ENCODE assay signal across 12 mouse cellular contexts in the genomic region with DNA sequence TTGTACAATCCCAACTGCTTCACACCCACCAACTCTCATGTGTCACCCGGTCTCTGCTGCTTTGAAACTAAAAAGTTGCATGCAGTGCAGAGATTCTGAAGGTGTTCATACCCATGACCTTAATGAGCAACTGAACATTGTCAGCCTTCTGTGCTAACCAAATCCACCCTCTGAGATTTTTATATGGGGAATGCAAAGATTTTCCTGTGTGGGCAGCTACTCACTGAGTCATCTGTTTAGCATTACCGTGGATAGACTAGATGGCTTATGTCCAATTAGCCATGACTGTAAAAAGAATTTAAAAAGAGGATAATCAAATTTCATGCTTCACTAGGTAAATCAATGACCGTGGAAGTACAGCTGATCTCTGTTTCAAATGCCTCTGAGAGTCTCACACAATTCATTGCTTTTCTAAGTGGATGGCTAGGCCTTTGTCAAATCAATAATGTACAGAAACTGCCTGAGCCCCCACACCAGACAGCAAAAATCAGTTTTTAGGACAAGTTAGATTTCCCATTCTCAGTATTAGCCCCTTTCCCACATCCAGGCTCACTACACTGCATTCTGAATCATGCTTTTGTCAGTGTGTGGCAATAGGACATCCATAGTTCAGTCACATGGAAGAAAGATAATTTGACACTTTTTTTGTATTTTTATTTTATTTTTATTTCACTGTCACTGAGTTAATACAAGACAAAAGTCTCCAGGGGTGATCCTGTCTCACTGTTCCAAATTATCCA.
A peak's percentile ranks its signal among the peaks of the same experiment; 100 is the strongest.
DNase-seq lines count a peak whose midpoint lies in the region; ATAC-seq and TF ChIP-seq lines count a peak whose summit lies in the region.
"Had no signal": no experiment of that assay in that cellular context is flagged by ENCODE, and none has a peak within 500 bp of the region (broad histone marks: within the 10 kb centered on the region; RNA-seq: fewer than 3 reads in every experiment).

No protein-coding gene starts in this region.

- WGBS in neural tube, embryonic 11.5 days, result 28% methylated on average over 3 of the region's 3 CpGs
- 18% methylated on average over 3 of the region's 3 CpGs for WGBS in neural tube, embryonic 15.5 days
- WGBS in lung, adult 2 months, result 72% methylated on average over 3 of the region's 3 CpGs

- no peak for TF ChIP-seq CTCF in lung, adult 2 months (IDR thresholded peaks at IDR 0.05; ENCODE audit: insufficient read depth, low read length)

- no peaks in the 10 kb centered on the region for H3K4me1 ChIP-seq in neural tube, embryonic 11.5 days (ENCODE audit: control insufficient read depth, insufficient read depth, low read length)
- H3K4me1 ChIP-seq in neural tube, embryonic 15.5 days, result no peaks in the 10 kb centered on the region
- no peaks in the 10 kb centered on the region for H3K4me1 ChIP-seq in lung, adult 2 months (ENCODE audit: control insufficient read depth, insufficient read depth, low read length)
- H3K4me1 ChIP-seq: liver, embryonic 15.5 days had no signal

- no peak overlapping the region for H3K9ac ChIP-seq in neural tube, embryonic 11.5 days (ENCODE audit: low read length)
- H3K9ac ChIP-seq in neural tube, embryonic 15.5 days (replicated peaks), result no peak overlapping the region
- H3K9ac ChIP-seq: liver, embryonic 15.5 days had no signal

- H3K27ac ChIP-seq in neural tube, embryonic 11.5 days (ENCODE audit: low read depth, low read length), result no peak overlapping the region
- H3K27ac ChIP-seq in neural tube, embryonic 15.5 days (replicated peaks), result no peak overlapping the region
- H3K27ac ChIP-seq: liver, embryonic 15.5 days had no signal

- H3K4me3 ChIP-seq in neural tube, embryonic 11.5 days (ENCODE audit: low read depth, low read length), result no peak overlapping the region
- no peak overlapping the region for H3K4me3 ChIP-seq in neural tube, embryonic 15.5 days (replicated peaks)
- H3K4me3 ChIP-seq in lung, adult 2 months (replicated peaks; ENCODE audit: extremely low read depth, low read depth, low read length), result no peak overlapping the region
- H3K4me3 ChIP-seq: liver, embryonic 15.5 days had no signal

- H3K4me2 ChIP-seq in neural tube, embryonic 11.5 days (ENCODE audit: low read depth), result no peak overlapping the region
- H3K4me2 ChIP-seq in neural tube, embryonic 15.5 days, result no peak overlapping the region
- H3K4me2 ChIP-seq: liver, embryonic 15.5 days had no signal

- peak; percentile 34 for DNase-seq in neural tube, embryonic 11.5 days (ENCODE audit: low spot score)
- peak; percentile 4 for DNase-seq in forelimb bud, embryonic 11.5 days (ENCODE audit: low read depth, low spot score)
- peak; percentile 49 to 61 for DNase-seq in left cerebral cortex, adult 9 months (ENCODE audit: low spot score in 2 of 2)
- peak; percentile 80 for DNase-seq in retina, postnatal 1 day
- no peak for DNase-seq in lung, adult 2 months
- DNase-seq in cerebellum, postnatal 4 days (ENCODE audit: low spot score in 2 of 2), result no peak
- no peak for DNase-seq in gastrocnemius, postnatal 4 days (ENCODE audit: low spot score in 2 of 2)
- DNase-seq: cerebellum, adult 2 months; heart, postnatal 10 days; kidney, postnatal 25 days had no signal

- TF ChIP-seq POLR2A in lung, adult 2 months (IDR thresholded peaks at IDR 0.05; ENCODE audit: borderline replicate concordance, extremely low read depth, low read depth, low read length), result no peak

- ATAC-seq in neural tube, embryonic 11.5 days (ENCODE audit: insufficient read depth, low FRiP score, low TSS enrichment), result peak; percentile 80
- no peak for ATAC-seq in neural tube, embryonic 15.5 days (ENCODE audit: low FRiP score)

- H3K36me3 ChIP-seq in neural tube, embryonic 11.5 days (ENCODE audit: control insufficient read depth, insufficient read depth, low read length), result no peaks in the 10 kb centered on the region
- no peaks in the 10 kb centered on the region for H3K36me3 ChIP-seq in neural tube, embryonic 15.5 days
- H3K36me3 ChIP-seq: liver, embryonic 15.5 days had no signal

- no peaks in the 10 kb centered on the region for H3K27me3 ChIP-seq in neural tube, embryonic 11.5 days (ENCODE audit: control insufficient read depth, insufficient read depth, low read length)
- H3K27me3 ChIP-seq in neural tube, embryonic 15.5 days (replicated peaks), result no peaks in the 10 kb centered on the region
- H3K27me3 ChIP-seq: liver, embryonic 15.5 days had no signal

- H3K9me3 ChIP-seq in neural tube, embryonic 11.5 days (ENCODE audit: control insufficient read depth, low read length), result no peaks in the 10 kb centered on the region
- no peaks in the 10 kb centered on the region for H3K9me3 ChIP-seq in neural tube, embryonic 15.5 days (replicated peaks)
- H3K9me3 ChIP-seq: liver, embryonic 15.5 days had no signal

Comparison
In these comparisons a context has a peak if more than half of its experiments do, and no peak if none do; other contexts are left out.
1. DNase-seq: peak in neural tube, embryonic 11.5 days (single experiment), forelimb bud, embryonic 11.5 days (single experiment), left cerebral cortex, adult 9 months (2 of 2) and retina, postnatal 1 day (single experiment); none in lung, adult 2 months (single experiment), cerebellum, postnatal 4 days (0 of 2) and gastrocnemius, postnatal 4 days (0 of 2).